Comparison of ENCODE assay signal across 32 mouse cellular contexts in genomic region chr11:99138976-99139375, GRCm38 (mm10). TPM values are rescaled to one million over a fixed set of nuclear protein-coding genes. Genes with fewer than 3 reads are reported as not detected.
DNase-seq lines count a peak whose midpoint lies in the region; ATAC-seq lines count a peak whose summit lies in the region.
"Had no signal": no experiment of that assay in that cellular context is flagged by ENCODE, and none has a peak within 500 bp of the region (broad histone marks: within the 10 kb centered on the region; RNA-seq: fewer than 3 reads in every experiment).

No protein-coding gene starts in this region.

- WGBS in midbrain, embryonic 11.5 days: 86% methylated on average over 9 of the region's 9 CpGs
- 89% methylated on average over 9 of the region's 9 CpGs for WGBS in midbrain, embryonic 14.5 days
- WGBS in embryonic facial prominence, embryonic 13.5 days: 53% methylated on average over 9 of the region's 9 CpGs
- 67% methylated on average over 9 of the region's 9 CpGs for WGBS in limb, embryonic 12.5 days

- H3K4me2 ChIP-seq in midbrain, embryonic 11.5 days: no peak overlapping the region
- no peak overlapping the region for H3K4me2 ChIP-seq in midbrain, embryonic 14.5 days (ENCODE audit: low read length)
- H3K4me2 ChIP-seq in embryonic facial prominence, embryonic 13.5 days: no peak overlapping the region
- no peak overlapping the region for H3K4me2 ChIP-seq in limb, embryonic 12.5 days
- H3K4me2 ChIP-seq: heart, embryonic 13.5 days; intestine, embryonic 15.5 days; liver, embryonic 12.5 days had no signal

- no peaks in the 10 kb centered on the region for H3K9me3 ChIP-seq in midbrain, embryonic 11.5 days (ENCODE audit: control insufficient read depth, low read length)
- no peaks in the 10 kb centered on the region for H3K9me3 ChIP-seq in midbrain, embryonic 14.5 days (ENCODE audit: control insufficient read depth, low read length)
- H3K9me3 ChIP-seq in embryonic facial prominence, embryonic 13.5 days: no peaks in the 10 kb centered on the region
- no peaks in the 10 kb centered on the region for H3K9me3 ChIP-seq in limb, embryonic 12.5 days
- H3K9me3 ChIP-seq: forebrain, embryonic 10.5 days; heart, embryonic 13.5 days; intestine, embryonic 15.5 days; liver, embryonic 12.5 days had no signal

- H3K4me1 ChIP-seq in midbrain, embryonic 11.5 days (ENCODE audit: control insufficient read depth, insufficient read depth, low read length): 0 out of 2 replicates have a peak, but pooled peaks cover 2% of the 10 kb centered on the region
- H3K4me1 ChIP-seq in midbrain, embryonic 14.5 days (ENCODE audit: control insufficient read depth, insufficient read depth, low read length): no peaks in the 10 kb centered on the region
- H3K4me1 ChIP-seq in embryonic facial prominence, embryonic 13.5 days: peaks cover 57% of the 10 kb centered on the region
- H3K4me1 ChIP-seq in limb, embryonic 12.5 days (replicated peaks): peaks cover 64% of the 10 kb centered on the region

- no peaks in the 10 kb centered on the region for H3K36me3 ChIP-seq in midbrain, embryonic 11.5 days (ENCODE audit: control insufficient read depth, insufficient read depth, low read length)
- H3K36me3 ChIP-seq in midbrain, embryonic 14.5 days (ENCODE audit: control insufficient read depth, insufficient read depth, low read length): no peaks in the 10 kb centered on the region
- no peaks in the 10 kb centered on the region for H3K36me3 ChIP-seq in embryonic facial prominence, embryonic 13.5 days
- no peaks in the 10 kb centered on the region for H3K36me3 ChIP-seq in limb, embryonic 12.5 days
- H3K36me3 ChIP-seq: forebrain, embryonic 10.5 days; heart, embryonic 13.5 days; intestine, embryonic 15.5 days; liver, embryonic 12.5 days had no signal

- no peak overlapping the region for H3K9ac ChIP-seq in midbrain, embryonic 11.5 days (ENCODE audit: low read length)
- H3K9ac ChIP-seq in midbrain, embryonic 14.5 days (replicated peaks; ENCODE audit: low read length): no peak overlapping the region
- H3K9ac ChIP-seq in embryonic facial prominence, embryonic 13.5 days: no peak overlapping the region
- no peak overlapping the region for H3K9ac ChIP-seq in limb, embryonic 12.5 days (replicated peaks)
- H3K9ac ChIP-seq: heart, embryonic 13.5 days; intestine, embryonic 15.5 days; liver, embryonic 12.5 days; liver, postnatal 0 days had no signal

- no peaks in the 10 kb centered on the region for H3K27me3 ChIP-seq in midbrain, embryonic 11.5 days (ENCODE audit: control insufficient read depth, insufficient read depth, low read length)
- H3K27me3 ChIP-seq in midbrain, embryonic 14.5 days (ENCODE audit: control insufficient read depth, insufficient read depth, low read length): no peaks in the 10 kb centered on the region
- no peaks in the 10 kb centered on the region for H3K27me3 ChIP-seq in embryonic facial prominence, embryonic 13.5 days
- no peaks in the 10 kb centered on the region for H3K27me3 ChIP-seq in limb, embryonic 12.5 days
- H3K27me3 ChIP-seq: heart, embryonic 13.5 days; intestine, embryonic 15.5 days had no signal

- ATAC-seq in midbrain, embryonic 11.5 days (ENCODE audit: low FRiP score): no peak
- no peak for ATAC-seq in midbrain, embryonic 14.5 days (ENCODE audit: low FRiP score, low TSS enrichment)
- no peak for ATAC-seq in embryonic facial prominence, embryonic 13.5 days (ENCODE audit: insufficient number of reproducible peaks, insufficient read depth, low FRiP score, low TSS enrichment, low read depth)
- no peak for ATAC-seq in limb, embryonic 12.5 days (ENCODE audit: insufficient number of reproducible peaks, insufficient read depth, low FRiP score, low TSS enrichment, low read depth)
- ATAC-seq in megakaryocyte, adult 5-6 weeks (ENCODE audit: poor library complexity, severe bottlenecking): no peak
- ATAC-seq: forebrain, embryonic 16.5 days; hindbrain, postnatal 0 days; intestine, embryonic 15.5 days; liver, embryonic 12.5 days; liver, postnatal 0 days; midbrain, embryonic 16.5 days had no signal

- peak; percentile 78 for DNase-seq in midbrain, embryonic 11.5 days (ENCODE audit: low spot score, missing footprints)
- no peak for DNase-seq in midbrain, embryonic 14.5 days
- DNase-seq in layer of hippocampus, adult 8-10 months (ENCODE audit: low spot score in 2 of 2): no peak
- no peak for DNase-seq in heart, adult 9 months (ENCODE audit: low spot score in 2 of 2)
- DNase-seq: adrenal gland, postnatal 14 days; cerebellum, adult 11 months; cerebellum, adult 9-11 months; embryo, embryonic 11 days; gastrocnemius, postnatal 14 days; heart, postnatal 10 days; kidney, adult 2 months; kidney, postnatal 36 days; liver, postnatal 0 days; lung, postnatal 10 days; thymus, adult 18-20 months; thymus, postnatal 25 days had no signal

- H3K4me3 ChIP-seq in midbrain, embryonic 11.5 days (ENCODE audit: low read depth, low read length): no peak overlapping the region
- no peak overlapping the region for H3K4me3 ChIP-seq in midbrain, embryonic 14.5 days (replicated peaks; ENCODE audit: low read depth, low read length)
- no peak overlapping the region for H3K4me3 ChIP-seq in embryonic facial prominence, embryonic 13.5 days
- no peak overlapping the region for H3K4me3 ChIP-seq in limb, embryonic 12.5 days (replicated peaks)
- H3K4me3 ChIP-seq: forebrain, embryonic 10.5 days; heart, embryonic 13.5 days; intestine, embryonic 15.5 days; layer of hippocampus, adult 2 months; liver, embryonic 12.5 days had no signal

- no peak overlapping the region for H3K27ac ChIP-seq in midbrain, embryonic 11.5 days (ENCODE audit: low read depth, low read length)
- H3K27ac ChIP-seq in midbrain, embryonic 14.5 days (replicated peaks; ENCODE audit: low read depth, low read length): no peak overlapping the region
- H3K27ac ChIP-seq in embryonic facial prominence, embryonic 13.5 days: 0 out of 2 replicates have a peak overlapping the region, but pooled peaks have one; percentile 1
- peak overlapping the region; percentile 47 for H3K27ac ChIP-seq in limb, embryonic 12.5 days
- H3K27ac ChIP-seq: heart, embryonic 13.5 days; hindbrain, postnatal 0 days; intestine, embryonic 15.5 days; layer of hippocampus, adult 2 months; liver, embryonic 12.5 days; macrophage; stomach, postnatal 0 days had no signal

RNA-seq across cellular contexts. Expression of gene Ccr7, which starts 15.9 kb away (rescaled TPM):
- polyA plus RNA-seq in midbrain, embryonic 11.5 days (2014; fragmentation: Nextera tagmentation; extraction: Ambion mirVana): 0.41 TPM in 1 of 2 replicates, not detected in the other
- polyA plus RNA-seq in midbrain, embryonic 14.5 days (2014; fragmentation: Nextera tagmentation; extraction: Ambion mirVana): 0.45 TPM in 1 of 2 replicates, not detected in the other
- polyA plus RNA-seq in embryonic facial prominence, embryonic 13.5 days (2015; fragmentation: Nextera tagmentation; extraction: Ambion mirVana): 0.30 and 0.69 TPM in 2 replicates
- 0.40 and 0.49 TPM in 2 replicates for polyA plus RNA-seq in limb, embryonic 12.5 days (2016; fragmentation: Nextera tagmentation; extraction: Ambion mirVana)
- total RNA-seq in megakaryocyte, adult 5-6 weeks (2015): 0.39 and 0.45 TPM in 2 replicates
- 0.18 TPM in 1 of 2 replicates, not detected in the other for total RNA-seq in megakaryocyte, adult 5-6 weeks (2017)
- total RNA-seq in layer of hippocampus, adult 8-10 months (2022): not detected
- total RNA-seq: granulocyte monocyte progenitor cell, adult 5-6 weeks; hindbrain, postnatal 0 days; layer of hippocampus, adult 2 months; layer of hippocampus, postnatal 25 days; left cerebral cortex, postnatal 36 days had no signal
- polyA plus RNA-seq: forebrain, embryonic 16.5 days; hindbrain, postnatal 0 days had no signal

RNA-seq across cellular contexts. Expression of gene Tns4, which starts 49.9 kb away (rescaled TPM):
- 0.23 and 0.67 TPM in 2 replicates for polyA plus RNA-seq in midbrain, embryonic 11.5 days (2014; fragmentation: Nextera tagmentation; extraction: Ambion mirVana)
- polyA plus RNA-seq in midbrain, embryonic 14.5 days (2014; fragmentation: Nextera tagmentation; extraction: Ambion mirVana): 0.22 TPM in 1 of 2 replicates, not detected in the other
- 0.53 and 0.73 TPM in 2 replicates for polyA plus RNA-seq in embryonic facial prominence, embryonic 13.5 days (2015; fragmentation: Nextera tagmentation; extraction: Ambion mirVana)
- polyA plus RNA-seq in limb, embryonic 12.5 days (2016; fragmentation: Nextera tagmentation; extraction: Ambion mirVana): 0.65 and 0.73 TPM in 2 replicates
- 7.4 and 8.6 TPM in 2 replicates for total RNA-seq in megakaryocyte, adult 5-6 weeks (2015)
- 4.1 and 4.6 TPM in 2 replicates for total RNA-seq in megakaryocyte, adult 5-6 weeks (2017)
- under 1 TPM in 2 of 4 experiments, not detected in 2; 0.27 TPM for total RNA-seq in layer of hippocampus, adult 8-10 months (2022)
- total RNA-seq: layer of hippocampus, adult 2 months; layer of hippocampus, postnatal 25 days had no signal
- polyA plus RNA-seq: forebrain, embryonic 16.5 days had no signal

Comparison
In these comparisons a context has a peak if more than half of its experiments do, and no peak if none do; other contexts are left out.
1. H3K27ac ChIP-seq: peak in embryonic facial prominence, embryonic 13.5 days (single experiment) and limb, embryonic 12.5 days (single experiment); none in midbrain, embryonic 11.5 days (single experiment) and midbrain, embryonic 14.5 days (single experiment).